Mouse (Mus musculus): ENCODE measurements around the gene Gas6.

The Gas6 gene

GRCm38 (mm10) chr8:13516011-13516442 lies 21.7 kb upstream of the Gas6 start:
- TF ChIP-seq CTCF (conservative IDR thresholded peaks at IDR 0.05; ENCODE audit: low read length), result no peak
- no peak for TF ChIP-seq POU5F1 (IDR thresholded peaks at IDR 0.05; ENCODE audit: borderline replicate concordance, low read length)
- no peak for TF ChIP-seq NANOG (IDR thresholded peaks at IDR 0.05; ENCODE audit: borderline replicate concordance, low read length)
- Histone ChIP-seq H3K4me1 (replicated peaks; ENCODE audit: low read depth, low read length) (no peaks in the 10 kb centered on the region), H3K36me3 (ENCODE audit: insufficient read depth, low read length) (no peaks in the 10 kb centered on the region), H3K9me3 (ENCODE audit: low read length) (no peaks in the 10 kb centered on the region), H3K4me3 (replicated peaks; ENCODE audit: low read length) (no peak overlapping the region), H3K27me3 (ENCODE audit: insufficient read depth, low read length) (0 out of 2 replicates have a peak, but pooled peaks cover 7% of the 10 kb centered on the region)

- Histone ChIP-seq H3K27me3 (ENCODE audit: insufficient read depth, low read length) (0 out of 2 replicates have a peak, but pooled peaks cover 7% of the 10 kb centered on the region), H3K36me3 (ENCODE audit: insufficient read depth, low read length) (no peaks in the 10 kb centered on the region), H3K4me3 (replicated peaks; ENCODE audit: low read length) (no peak overlapping the region), H3K9me3 (ENCODE audit: low read length) (no peaks in the 10 kb centered on the region), H3K4me1 (replicated peaks; ENCODE audit: low read depth, low read length) (peaks cover 8% of the 10 kb centered on the region)
- TF ChIP-seq POU5F1 (IDR thresholded peaks at IDR 0.05; ENCODE audit: borderline replicate concordance, low read length), result no peak
- TF ChIP-seq CTCF (conservative IDR thresholded peaks at IDR 0.05; ENCODE audit: low read length), result no peak
- TF ChIP-seq NANOG (IDR thresholded peaks at IDR 0.05; ENCODE audit: borderline replicate concordance, low read length), result no peak
Measured at GRCm38 (mm10) chr8:13513556-13514370, 19.5 kb upstream of the Gas6 start.

- Histone ChIP-seq H3K27me3 (ENCODE audit: insufficient read depth, low read length) (0 out of 2 replicates have a peak, but pooled peaks cover 4% of the 10 kb centered on the region), H3K36me3 (ENCODE audit: insufficient read depth, low read length) (no peaks in the 10 kb centered on the region), H3K4me3 (replicated peaks; ENCODE audit: low read length) (no peak overlapping the region), H3K4me1 (replicated peaks; ENCODE audit: low read depth, low read length) (peaks cover 19% of the 10 kb centered on the region), H3K9me3 (ENCODE audit: low read length) (no peaks in the 10 kb centered on the region)
- no peak for TF ChIP-seq NANOG (IDR thresholded peaks at IDR 0.05; ENCODE audit: borderline replicate concordance, low read length)
- no peak for TF ChIP-seq POU5F1 (IDR thresholded peaks at IDR 0.05; ENCODE audit: borderline replicate concordance, low read length)
- TF ChIP-seq CTCF (conservative IDR thresholded peaks at IDR 0.05; ENCODE audit: low read length), result no peak
Measured at GRCm38 (mm10) chr8:13512677-13513076, 18.4 kb upstream of the Gas6 start.

GRCm38 (mm10) chr8:13512016-13512415 lies 17.7 kb upstream of the Gas6 start:
- Histone ChIP-seq H3K4me1 (replicated peaks; ENCODE audit: low read depth, low read length) (peaks cover 24% of the 10 kb centered on the region), H3K9me3 (ENCODE audit: low read length) (no peaks in the 10 kb centered on the region), H3K27me3 (ENCODE audit: insufficient read depth, low read length) (no peaks in the 10 kb centered on the region), H3K36me3 (ENCODE audit: insufficient read depth, low read length) (no peaks in the 10 kb centered on the region), H3K4me3 (replicated peaks; ENCODE audit: low read length) (no peak overlapping the region)
- TF ChIP-seq NANOG (IDR thresholded peaks at IDR 0.05; ENCODE audit: borderline replicate concordance, low read length) (no peak), CTCF (conservative IDR thresholded peaks at IDR 0.05; ENCODE audit: low read length) (no peak), POU5F1 (IDR thresholded peaks at IDR 0.05; ENCODE audit: borderline replicate concordance, low read length) (no peak)

- Histone ChIP-seq H3K36me3 (ENCODE audit: insufficient read depth, low read length) (no peaks in the 10 kb centered on the region), H3K9me3 (ENCODE audit: low read length) (no peaks in the 10 kb centered on the region), H3K27me3 (ENCODE audit: insufficient read depth, low read length) (no peaks in the 10 kb centered on the region), H3K4me3 (replicated peaks; ENCODE audit: low read length) (no peak overlapping the region), H3K4me1 (replicated peaks; ENCODE audit: low read depth, low read length) (peaks cover 24% of the 10 kb centered on the region)
- TF ChIP-seq NANOG (IDR thresholded peaks at IDR 0.05; ENCODE audit: borderline replicate concordance, low read length) (no peak), POU5F1 (IDR thresholded peaks at IDR 0.05; ENCODE audit: borderline replicate concordance, low read length) (no peak), CTCF (conservative IDR thresholded peaks at IDR 0.05; ENCODE audit: low read length) (no peak)
Measured at GRCm38 (mm10) chr8:13507284-13507937, 13.1 kb upstream of the Gas6 start.

GRCm38 (mm10) chr8:13506849-13507248 lies 12.6 kb upstream of the Gas6 start:
- Histone ChIP-seq H3K9me3 (ENCODE audit: low read length) (no peaks in the 10 kb centered on the region), H3K27me3 (ENCODE audit: insufficient read depth, low read length) (no peaks in the 10 kb centered on the region), H3K4me1 (replicated peaks; ENCODE audit: low read depth, low read length) (peaks cover 24% of the 10 kb centered on the region), H3K36me3 (ENCODE audit: insufficient read depth, low read length) (no peaks in the 10 kb centered on the region), H3K4me3 (replicated peaks; ENCODE audit: low read length) (no peak overlapping the region)
- TF ChIP-seq NANOG (IDR thresholded peaks at IDR 0.05; ENCODE audit: borderline replicate concordance, low read length), result no peak
- TF ChIP-seq POU5F1 (IDR thresholded peaks at IDR 0.05; ENCODE audit: borderline replicate concordance, low read length), result no peak
- TF ChIP-seq CTCF (conservative IDR thresholded peaks at IDR 0.05; ENCODE audit: low read length), result no peak

- TF ChIP-seq NANOG (IDR thresholded peaks at IDR 0.05; ENCODE audit: borderline replicate concordance, low read length) (no peak), CTCF (conservative IDR thresholded peaks at IDR 0.05; ENCODE audit: low read length) (no peak), POU5F1 (IDR thresholded peaks at IDR 0.05; ENCODE audit: borderline replicate concordance, low read length) (no peak)
- Histone ChIP-seq H3K4me1 (replicated peaks; ENCODE audit: low read depth, low read length) (peaks cover 24% of the 10 kb centered on the region), H3K4me3 (replicated peaks; ENCODE audit: low read length) (no peak overlapping the region), H3K9me3 (ENCODE audit: low read length) (no peaks in the 10 kb centered on the region), H3K36me3 (ENCODE audit: insufficient read depth, low read length) (no peaks in the 10 kb centered on the region), H3K27me3 (ENCODE audit: insufficient read depth, low read length) (no peaks in the 10 kb centered on the region; the same call in 1 of the 2 replicates)
Measured at GRCm38 (mm10) chr8:13504894-13505674, 10.8 kb upstream of the Gas6 start.
